ENCODE assay signal across 9 mouse cellular contexts in genomic region chr9:63975996-63976395, GRCm38 (mm10). TPM values are rescaled to one million over a fixed set of nuclear protein-coding genes. Genes with fewer than 3 reads are reported as not detected.
DNase-seq lines count a peak whose midpoint lies in the region; ATAC-seq and TF ChIP-seq lines count a peak whose summit lies in the region.
"Had no signal": no experiment of that assay in that cellular context is flagged by ENCODE, and none has a peak within 500 bp of the region (broad histone marks: within the 10 kb centered on the region; RNA-seq: fewer than 3 reads in every experiment).

No protein-coding gene starts in this region.

- peak overlapping the region; percentile 25; the same call in 1 of the 2 replicates for H3K9ac ChIP-seq in kidney, embryonic 16.5 days (replicated peaks; ENCODE audit: low read length)
- H3K9ac ChIP-seq in forebrain, postnatal 0 days = no peak overlapping the region
- H3K9ac ChIP-seq in midbrain, embryonic 13.5 days (replicated peaks) = no peak overlapping the region
- H3K9ac ChIP-seq: liver, embryonic 12.5 days had no signal

- H3K4me1 ChIP-seq in kidney, embryonic 16.5 days (ENCODE audit: insufficient read depth, low read length) = peaks cover 81% of the 10 kb centered on the region
- H3K4me1 ChIP-seq in embryonic facial prominence, embryonic 10.5 days = peaks cover 92% of the 10 kb centered on the region
- peaks cover 11% of the 10 kb centered on the region; the same call in 1 of the 2 replicates for H3K4me1 ChIP-seq in forebrain, postnatal 0 days (ENCODE audit: insufficient read depth)
- H3K4me1 ChIP-seq in midbrain, embryonic 13.5 days (replicated peaks) = peaks cover 44% of the 10 kb centered on the region

- no peak overlapping the region for H3K4me3 ChIP-seq in kidney, embryonic 16.5 days (ENCODE audit: low read length)
- no peak overlapping the region for H3K4me3 ChIP-seq in embryonic facial prominence, embryonic 10.5 days
- H3K4me3 ChIP-seq in forebrain, postnatal 0 days (ENCODE audit: low read depth, low read length) = no peak overlapping the region
- H3K4me3 ChIP-seq in midbrain, embryonic 13.5 days (replicated peaks) = no peak overlapping the region
- H3K4me3 ChIP-seq: liver, embryonic 12.5 days had no signal

- 35% methylated on average over 11 of the region's 11 CpGs for WGBS in kidney, embryonic 16.5 days
- WGBS in embryonic facial prominence, embryonic 10.5 days = 33% methylated on average over 11 of the region's 11 CpGs
- WGBS in forebrain, postnatal 0 days = 11% methylated on average over 11 of the region's 11 CpGs
- WGBS in midbrain, embryonic 13.5 days = 16% methylated on average over 11 of the region's 11 CpGs

- H3K9me3 ChIP-seq in kidney, embryonic 16.5 days (ENCODE audit: low read length) = no peaks in the 10 kb centered on the region
- no peaks in the 10 kb centered on the region for H3K9me3 ChIP-seq in embryonic facial prominence, embryonic 10.5 days
- no peaks in the 10 kb centered on the region for H3K9me3 ChIP-seq in forebrain, postnatal 0 days (ENCODE audit: low read length)
- no peaks in the 10 kb centered on the region for H3K9me3 ChIP-seq in midbrain, embryonic 13.5 days
- H3K9me3 ChIP-seq: liver, embryonic 12.5 days had no signal

- no peak for DNase-seq in kidney, adult 9 months
- no peak for DNase-seq in embryonic facial prominence, embryonic 10.5 days (ENCODE audit: low spot score)
- no peak for DNase-seq in forebrain, postnatal 0 days
- DNase-seq in cerebellum, postnatal 36 days = no peak
- no peak for DNase-seq in thymus, adult 18-20 months
- DNase-seq in gastrocnemius, postnatal 4 days (ENCODE audit: low spot score in 2 of 2) = no peak

- peak overlapping the region; percentile 2; the same call in 1 of the 2 replicates for H3K4me2 ChIP-seq in kidney, embryonic 16.5 days (replicated peaks; ENCODE audit: low read depth, low read length)
- no peak overlapping the region for H3K4me2 ChIP-seq in forebrain, postnatal 0 days (ENCODE audit: low read depth)
- peak overlapping the region; percentile 16; the same call in 1 of the 2 replicates for H3K4me2 ChIP-seq in midbrain, embryonic 13.5 days (replicated peaks)
- H3K4me2 ChIP-seq: liver, embryonic 12.5 days had no signal

- ATAC-seq in kidney, embryonic 16.5 days (ENCODE audit: low FRiP score, low TSS enrichment) = peak; percentile 28
- ATAC-seq in forebrain, postnatal 0 days = peak; percentile 63
- peak; percentile 66 for ATAC-seq in midbrain, embryonic 13.5 days
- ATAC-seq: liver, embryonic 12.5 days had no signal

- no peaks in the 10 kb centered on the region for H3K27me3 ChIP-seq in kidney, embryonic 16.5 days (ENCODE audit: insufficient read depth, low read length)
- no peaks in the 10 kb centered on the region for H3K27me3 ChIP-seq in embryonic facial prominence, embryonic 10.5 days (replicated peaks; ENCODE audit: low read depth, poor library complexity, severe bottlenecking)
- no peaks in the 10 kb centered on the region for H3K27me3 ChIP-seq in forebrain, postnatal 0 days (ENCODE audit: insufficient read depth, low read length)
- no peaks in the 10 kb centered on the region for H3K27me3 ChIP-seq in midbrain, embryonic 13.5 days
- H3K27me3 ChIP-seq: liver, embryonic 12.5 days had no signal

- H3K36me3 ChIP-seq in kidney, embryonic 16.5 days (ENCODE audit: insufficient read depth, low read length) = 0 out of 2 replicates have a peak, but pooled peaks cover 8% of the 10 kb centered on the region
- H3K36me3 ChIP-seq in embryonic facial prominence, embryonic 10.5 days (replicated peaks) = peaks cover 38% of the 10 kb centered on the region
- H3K36me3 ChIP-seq in forebrain, postnatal 0 days (ENCODE audit: insufficient read depth) = no peaks in the 10 kb centered on the region
- no peaks in the 10 kb centered on the region for H3K36me3 ChIP-seq in midbrain, embryonic 13.5 days

- no peak for TF ChIP-seq CTCF in forebrain, postnatal 0 days (IDR thresholded peaks at IDR 0.05; ENCODE audit: low read depth)

- H3K27ac ChIP-seq in kidney, embryonic 16.5 days (ENCODE audit: low read length) = peak overlapping the region; percentile 56
- H3K27ac ChIP-seq in embryonic facial prominence, embryonic 10.5 days (replicated peaks) = peak overlapping the region; percentile 49; the same call in 1 of the 2 replicates
- no peak overlapping the region for H3K27ac ChIP-seq in forebrain, postnatal 0 days (ENCODE audit: low read depth, low read length)
- no peak overlapping the region for H3K27ac ChIP-seq in midbrain, embryonic 13.5 days
- H3K27ac ChIP-seq: liver, embryonic 12.5 days had no signal

RNA-seq across cellular contexts. Expression of gene Smad6, which starts 45.9 kb away (rescaled TPM):
- 8.1 and 8.4 TPM in 2 replicates for polyA plus RNA-seq in kidney, embryonic 16.5 days (2015; fragmentation: Nextera tagmentation; extraction: Ambion mirVana)
- 7.2 and 7.3 TPM in 2 replicates for polyA plus RNA-seq in embryonic facial prominence, embryonic 10.5 days (2016; fragmentation: Nextera tagmentation; extraction: Ambion mirVana)
- 4.5 and 7.5 TPM in 2 replicates for total RNA-seq in forebrain, postnatal 0 days (2014; rRNA removed)
- 1.4 and 1.5 TPM in 2 replicates for polyA plus RNA-seq in forebrain, postnatal 0 days (2015; fragmentation: Nextera tagmentation; extraction: Ambion mirVana)
- 1.2 and 2.4 TPM in 2 replicates for polyA plus RNA-seq in midbrain, embryonic 13.5 days (2015; fragmentation: Nextera tagmentation; extraction: Ambion mirVana)
- total RNA-seq in gastrocnemius, postnatal 4 days (2021) = 1 to 10 TPM; 5.6 to 7.2 TPM

Comparison
In these comparisons a context has a peak if more than half of its experiments do, and no peak if none do; other contexts are left out.
1. H3K27ac ChIP-seq: peak in kidney, embryonic 16.5 days (single experiment) and embryonic facial prominence, embryonic 10.5 days (single experiment); none in forebrain, postnatal 0 days (single experiment) and midbrain, embryonic 13.5 days (single experiment).
2. Peak in every context shown above with its lines, with median percentiles within 50 percentile points of each other: ATAC-seq.